Mouse (Mus musculus) macrophage (primary cell): ENCODE results near the gene Asah2. TPM values are rescaled to one million over a fixed set of nuclear protein-coding genes. Genes with fewer than 3 reads are reported as not detected.
"Not testable (repeated sequence)": the region's sequence is repeated elsewhere in the genome, so short reads cannot be mapped to it uniquely, and the experiment has no call there.

Experiments
- H3K27ac ChIP-seq: fragments of 350-480 bp; formaldehyde crosslinking; 2 replicates; pipeline ENCODE4 v1.9.0; 2021
- H3K36me3 ChIP-seq: fragments of 350-480 bp; formaldehyde crosslinking; 2 replicates; pipeline ENCODE4 v1.9.0; 2021; ENCODE audit errors: inconsistent target
- H3K4me3 ChIP-seq: fragments of 350-480 bp; formaldehyde crosslinking; 2 replicates; pipeline ENCODE4 v1.9.0; 2021; ENCODE audit errors: inconsistent target
- H3K79me2 ChIP-seq: fragments of 350-480 bp; formaldehyde crosslinking; 2 replicates; pipeline ENCODE4 v1.9.0; 2021; ENCODE audit errors: inconsistent target
- WGBS: methylation state at CpG from one replicate; pipeline ENCODE4 v1.1.7; 2026; ENCODE audit warnings: inconsistent platforms; ENCODE audit not compliant: missing documents; 5-methylcytosine and 5-hydroxymethylcytosine counted together
- polyA plus RNA-seq: library from polyadenylated mRNA; stranded (reverse); fragments of 250-400 nt; gene quantifications from 3 replicates; pipeline ENCODE4 v1.2.4, GENCODE M21; 2018; ENCODE audit warnings: inconsistent platforms

The Asah2 gene
- polyA plus RNA-seq, 1 experiment from 2014 or later, result 17.0 TPM

DNA sequence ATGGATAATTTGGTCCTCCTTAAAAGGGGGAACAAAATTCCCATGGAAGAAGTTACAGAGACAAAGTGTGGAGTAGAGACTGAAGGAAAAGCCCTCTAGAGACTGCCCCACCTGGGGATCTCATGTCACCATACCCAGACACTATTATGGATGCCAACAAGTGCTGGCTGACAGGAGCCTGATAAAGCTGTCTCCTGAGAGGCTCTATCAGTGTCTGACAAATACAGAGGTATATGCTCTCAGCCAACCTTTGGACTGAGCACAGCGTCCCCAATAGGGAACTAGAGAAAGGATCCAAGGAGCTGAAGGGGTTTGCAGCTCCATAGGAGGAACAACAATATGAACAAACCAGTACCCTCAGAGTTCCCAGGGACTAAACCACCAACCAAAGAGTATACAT is 23.2 kb downstream of the Asah2 start:
- H3K79me2 ChIP-seq, H3K36me3 ChIP-seq, H3K27ac ChIP-seq, H3K4me3 ChIP-seq: not testable (repeated sequence)
- WGBS, result 93% methylated on average over 1 of the region's 1 CpGs

DNA sequence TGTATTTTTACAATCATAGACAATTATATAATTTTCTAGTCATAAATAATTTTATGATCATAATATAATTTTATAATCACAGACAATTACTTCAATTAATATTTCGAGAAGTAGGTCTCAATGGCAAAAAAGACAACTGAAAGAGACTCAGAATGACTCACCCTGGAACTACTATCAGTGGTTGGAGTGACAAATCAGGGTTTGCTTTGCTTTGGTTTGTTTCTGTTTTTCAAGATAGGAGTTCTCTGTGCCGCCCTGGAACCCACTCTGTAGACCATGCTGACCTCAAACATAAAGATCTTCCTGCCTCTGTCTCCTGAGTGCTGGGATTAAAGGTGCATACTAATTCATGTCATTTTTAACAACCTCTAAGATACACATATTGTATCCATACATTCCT is 37.7 kb downstream of the Asah2 start:
- H3K79me2 ChIP-seq, result no peaks in the 10 kb centered on the region
- no peaks in the 10 kb centered on the region for H3K36me3 ChIP-seq
- WGBS, result 81% methylated on average over 2 of the region's 2 CpGs
- H3K4me3 ChIP-seq, result no peak overlapping the region
- H3K27ac ChIP-seq, result no peak overlapping the region

DNA sequence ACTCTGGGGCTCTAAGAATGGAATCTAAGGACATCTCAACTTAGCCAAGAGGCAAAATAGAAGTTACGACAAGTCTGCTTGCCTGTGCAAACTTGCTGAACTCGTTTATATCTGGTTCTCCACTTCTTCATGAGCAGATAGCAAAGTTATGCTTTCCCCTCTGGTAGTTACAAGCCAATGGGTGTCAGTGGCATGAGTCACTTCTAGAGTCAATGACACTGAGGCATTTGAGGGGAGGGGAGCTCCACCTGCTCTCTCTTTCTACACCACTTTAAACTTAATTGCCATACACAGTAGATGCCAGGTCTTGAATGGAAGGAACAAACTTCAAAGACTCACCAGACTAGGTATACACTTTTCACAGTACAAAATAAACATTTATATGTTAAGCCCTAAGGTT is 38.4 kb downstream of the Asah2 start:
- Histone ChIP-seq H3K27ac (no peak overlapping the region), H3K79me2 (no peaks in the 10 kb centered on the region), H3K36me3 (no peaks in the 10 kb centered on the region), H3K4me3 (no peak overlapping the region)
- 87% methylated on average over 2 of the region's 2 CpGs for WGBS

DNA sequence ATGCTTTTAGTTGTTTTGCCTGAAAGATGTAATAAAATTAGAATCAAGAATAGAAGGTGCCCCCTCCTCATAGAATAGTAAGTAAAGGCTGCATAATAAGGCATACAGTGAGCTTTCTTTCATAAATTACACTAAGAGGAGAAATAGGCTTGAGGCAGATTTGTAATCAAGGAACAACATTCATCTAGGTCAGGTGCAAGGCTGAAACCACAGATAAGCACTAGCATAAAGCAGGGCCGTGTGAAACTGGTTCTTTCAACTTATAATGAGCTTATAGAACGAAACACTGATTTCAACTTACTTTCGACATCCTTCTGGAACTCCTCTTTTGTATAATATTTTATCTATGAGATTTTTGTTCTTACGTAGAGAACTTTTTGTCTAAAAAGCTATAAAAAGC is 40.3 kb downstream of the Asah2 start:
- WGBS, result 95% methylated on average over 4 of the region's 4 CpGs
- H3K4me3 ChIP-seq, result no peak overlapping the region

DNA sequence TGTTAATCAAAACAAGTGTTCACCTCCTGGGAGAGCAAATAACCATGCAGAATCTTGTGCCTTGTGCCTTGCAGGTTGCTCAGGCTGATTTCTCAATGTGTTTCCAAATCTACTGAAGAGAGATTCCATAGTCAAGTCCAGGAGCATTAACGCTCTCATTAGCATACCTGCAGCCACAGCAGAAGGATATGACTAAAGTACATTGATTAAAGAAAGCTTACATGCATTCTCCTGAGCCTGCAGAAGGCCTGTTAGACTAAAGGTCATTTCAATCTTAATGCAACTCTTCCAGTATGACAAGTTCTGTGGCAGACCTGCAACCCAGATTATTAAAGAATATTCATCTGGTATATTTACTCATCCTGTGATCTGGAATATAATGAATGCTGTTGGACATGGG is 46.7 kb downstream of the Asah2 start:
- Histone ChIP-seq H3K27ac (no peak overlapping the region), H3K79me2 (no peaks in the 10 kb centered on the region), H3K36me3 (peaks cover 9% of the 10 kb centered on the region; the same call in 1 of the 2 replicates), H3K4me3 (no peak overlapping the region)
- 100% methylated on average over 1 of the region's 1 CpGs for WGBS

More for the DNA sequence above, 40.3 kb downstream of the Asah2 start:
- Histone ChIP-seq H3K27ac (no peak overlapping the region), H3K36me3 (no peaks in the 10 kb centered on the region), H3K79me2 (no peaks in the 10 kb centered on the region)

DNA sequence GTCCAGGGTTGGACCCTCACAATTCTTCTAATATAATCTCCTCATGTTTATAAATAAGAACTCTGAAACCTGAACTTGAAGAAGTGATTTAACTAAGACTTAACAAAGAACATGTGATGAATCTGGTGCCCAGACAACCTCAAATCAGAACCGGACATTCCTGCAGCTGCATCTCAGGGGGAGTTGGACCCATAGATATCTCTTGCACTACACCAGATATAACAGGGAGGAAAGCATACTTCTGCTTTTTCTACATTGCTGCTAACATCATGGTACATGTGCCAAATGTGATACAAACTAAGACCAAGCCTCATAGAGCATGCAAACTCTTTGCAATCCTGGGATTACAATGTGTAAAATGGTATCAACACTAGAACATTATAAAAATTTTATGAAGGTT is 51.8 kb downstream of the Asah2 start:
- Histone ChIP-seq H3K79me2 (no peaks in the 10 kb centered on the region), H3K4me3 (no peak overlapping the region), H3K27ac (no peak overlapping the region), H3K36me3 (peaks cover 20% of the 10 kb centered on the region; the same call in 1 of the 2 replicates)
- WGBS, result 73% methylated on average over 1 of the region's 1 CpGs

DNA sequence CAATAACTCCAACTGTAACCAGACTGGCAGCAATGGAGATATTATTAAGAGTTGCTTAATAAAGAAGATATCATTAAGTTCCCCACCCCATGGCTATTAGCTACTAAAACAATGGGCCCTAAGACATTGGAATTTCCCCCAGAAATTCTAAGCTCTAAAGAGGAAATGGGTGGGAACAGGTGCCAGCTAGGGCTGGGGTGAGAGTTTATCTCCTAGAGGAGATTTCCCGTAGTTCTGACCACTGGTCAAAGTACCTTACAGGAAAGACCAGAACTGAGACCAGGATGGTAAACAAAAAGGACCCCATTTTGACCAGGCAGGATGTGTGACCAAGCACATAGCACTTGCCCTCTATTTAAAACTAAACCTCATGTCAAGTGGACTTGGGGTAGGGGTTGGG is 52.3 kb downstream of the Asah2 start:
- WGBS, result 100% methylated on average over 1 of the region's 1 CpGs
- Histone ChIP-seq H3K79me2 (no peaks in the 10 kb centered on the region), H3K36me3 (peaks cover 20% of the 10 kb centered on the region; the same call in 1 of the 2 replicates), H3K4me3 (no peak overlapping the region), H3K27ac (no peak overlapping the region)

DNA sequence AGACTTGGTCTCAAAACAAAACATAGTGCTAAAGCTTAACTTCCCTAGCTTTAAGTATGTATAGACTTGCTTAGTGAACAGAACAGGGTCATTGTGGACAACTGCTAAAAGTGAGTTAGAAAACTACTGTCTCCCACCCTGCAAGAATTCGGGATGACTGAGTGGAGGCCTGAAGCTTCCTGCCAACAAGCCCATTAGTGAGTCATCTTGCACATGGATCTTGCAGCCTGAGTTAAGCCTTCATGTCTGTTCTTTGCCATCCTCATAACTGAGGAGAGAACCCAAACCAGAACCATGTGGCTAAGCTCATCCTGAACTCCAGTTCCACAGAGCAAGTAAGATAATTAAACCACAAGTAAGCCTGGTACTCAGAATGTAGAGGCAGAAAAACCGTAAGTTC is 56.8 kb downstream of the Asah2 start:
- 95% methylated on average over 2 of the region's 2 CpGs for WGBS
- H3K4me3 ChIP-seq, result no peak overlapping the region
- peaks cover 11% of the 10 kb centered on the region; the same call in 1 of the 2 replicates for H3K36me3 ChIP-seq
- H3K27ac ChIP-seq, result no peak overlapping the region
- H3K79me2 ChIP-seq, result no peaks in the 10 kb centered on the region

DNA sequence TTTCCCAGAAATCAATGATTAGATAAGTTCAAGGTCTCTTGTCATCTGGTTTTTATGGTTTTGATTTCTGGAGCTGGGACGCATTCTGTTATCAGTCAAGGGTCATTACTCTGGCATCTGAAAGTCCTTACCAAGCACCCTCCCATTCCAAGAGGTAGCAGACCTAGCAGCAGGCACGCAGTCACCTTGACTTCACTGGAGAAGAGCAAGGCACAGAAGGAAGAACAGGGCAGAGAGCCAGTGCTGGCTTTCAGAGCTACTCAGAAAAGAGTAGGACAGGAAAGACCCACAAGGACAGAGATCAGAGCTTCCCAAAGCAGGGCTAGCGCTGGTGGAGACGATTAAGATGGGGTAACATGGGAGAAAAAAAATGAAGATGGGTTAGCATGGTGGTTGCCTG is 75.1 kb downstream of the Asah2 start:
- H3K36me3 ChIP-seq, result no peaks in the 10 kb centered on the region
- no peak overlapping the region for H3K4me3 ChIP-seq
- 97% methylated on average over 4 of the region's 4 CpGs for WGBS
- H3K27ac ChIP-seq, result no peak overlapping the region
- H3K79me2 ChIP-seq, result no peaks in the 10 kb centered on the region

DNA sequence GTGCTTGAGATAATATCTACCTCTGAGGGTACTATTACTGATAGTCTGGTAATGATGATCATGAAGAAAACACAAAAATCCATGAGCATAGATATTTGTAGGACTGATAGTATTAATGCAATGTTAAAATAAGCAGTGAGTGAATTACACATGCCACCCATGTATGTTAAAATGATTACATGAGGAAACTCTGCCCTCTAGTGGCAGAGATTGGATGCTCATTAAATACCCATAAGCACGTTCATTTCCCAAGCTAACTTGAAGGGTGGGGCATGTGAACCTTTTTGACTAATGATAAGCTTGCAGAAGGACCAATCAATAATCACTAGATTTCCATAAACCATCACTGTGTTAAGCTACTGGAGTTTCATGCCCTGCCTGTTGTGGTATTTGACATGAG is 77.6 kb downstream of the Asah2 start:
- H3K4me3 ChIP-seq, result no peak overlapping the region
- no peaks in the 10 kb centered on the region for H3K36me3 ChIP-seq
- H3K27ac ChIP-seq, result no peak overlapping the region
- no peaks in the 10 kb centered on the region for H3K79me2 ChIP-seq
- WGBS, result 14% methylated on average over 1 of the region's 1 CpGs

DNA sequence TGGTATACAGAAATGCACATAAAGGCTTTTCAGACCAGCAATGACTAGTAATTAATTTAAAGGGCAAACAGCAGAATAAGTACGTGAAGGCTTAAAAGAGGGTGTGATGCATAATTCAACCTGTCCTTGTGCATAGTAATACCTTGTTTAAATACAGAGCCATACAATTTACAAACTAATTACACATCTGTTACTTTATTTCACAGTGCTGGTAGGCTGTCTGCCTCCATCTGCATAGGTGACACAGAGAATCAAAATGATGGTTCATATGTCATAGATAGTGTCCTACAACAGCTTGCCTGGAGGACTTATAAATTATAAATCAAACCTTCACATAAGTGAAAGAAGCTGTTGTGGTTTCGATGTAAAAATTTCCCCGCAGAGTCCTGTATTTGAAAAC is 82.6 kb downstream of the Asah2 start:
- H3K4me3 ChIP-seq, result no peak overlapping the region
- no peak overlapping the region for H3K27ac ChIP-seq
- no peaks in the 10 kb centered on the region for H3K79me2 ChIP-seq
- H3K36me3 ChIP-seq, result peaks cover 14% of the 10 kb centered on the region
- 96% methylated on average over 3 of the region's 3 CpGs for WGBS

DNA sequence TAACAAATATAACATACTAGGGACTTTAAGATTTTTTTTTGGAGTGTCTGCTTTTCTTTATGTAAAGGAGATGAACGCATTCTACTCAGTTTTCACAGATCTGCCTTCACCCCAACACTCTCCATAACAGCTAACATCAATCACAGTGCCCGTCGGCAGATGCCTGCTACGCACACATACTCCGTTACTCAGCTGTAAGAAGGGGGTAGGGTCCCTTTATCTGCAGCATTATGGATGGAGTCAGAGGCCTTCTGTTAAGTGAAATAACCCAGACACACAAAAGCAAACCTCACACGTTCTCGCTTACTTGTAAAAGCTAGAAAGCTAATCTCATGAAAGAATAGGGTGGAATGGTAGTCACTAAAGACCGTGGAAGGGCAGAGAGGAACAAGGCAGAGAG is 88.3 kb downstream of the Asah2 start:
- H3K36me3 ChIP-seq, result peaks cover 14% of the 10 kb centered on the region
- H3K27ac ChIP-seq, result no peak overlapping the region
- H3K4me3 ChIP-seq, result no peak overlapping the region
- 100% methylated on average over 8 of the region's 8 CpGs for WGBS
- H3K79me2 ChIP-seq, result no peaks in the 10 kb centered on the region

DNA sequence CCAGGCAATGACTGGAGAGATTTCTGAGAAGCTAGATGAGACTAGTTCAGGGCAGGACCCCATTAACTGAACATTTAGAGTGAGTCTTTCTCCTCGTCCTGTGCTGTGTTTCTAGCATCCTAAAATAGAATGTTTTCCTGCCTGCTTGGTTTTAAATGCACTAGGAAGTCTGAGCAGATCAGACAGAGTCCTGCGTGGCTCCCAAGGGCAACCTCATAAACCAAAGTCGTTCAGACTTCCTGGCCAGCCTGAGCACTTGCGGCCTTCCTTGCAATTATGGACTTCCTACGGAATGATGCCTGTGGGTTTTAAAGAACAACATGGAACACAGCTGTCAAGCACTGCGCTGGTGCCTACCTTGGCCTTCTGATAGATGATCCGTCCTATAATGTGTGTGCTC is 89.4 kb downstream of the Asah2 start:
- no peak overlapping the region for H3K27ac ChIP-seq

DNA sequence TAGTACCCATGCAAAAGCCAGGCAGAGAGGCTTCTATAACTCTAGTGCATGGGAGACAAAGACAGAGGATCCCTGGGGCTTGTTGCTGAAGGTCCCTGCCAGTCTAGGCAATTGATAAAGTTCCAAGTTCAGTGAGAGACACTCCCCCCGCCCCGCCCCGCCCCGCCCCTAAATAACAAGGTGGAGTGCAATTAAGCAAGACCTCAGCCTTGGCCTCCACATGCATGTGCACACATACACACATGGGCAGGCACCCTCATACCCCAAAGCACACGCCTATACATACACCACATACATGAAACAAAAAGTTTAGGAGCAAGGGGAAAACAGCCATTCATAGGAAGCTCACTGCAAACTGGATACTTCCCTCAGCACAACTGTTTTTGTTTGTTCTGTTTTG is 90.0 kb downstream of the Asah2 start:
- no peak overlapping the region for H3K4me3 ChIP-seq
- no peak overlapping the region for H3K27ac ChIP-seq
- H3K36me3 ChIP-seq, result peaks cover 14% of the 10 kb centered on the region
- 95% methylated on average over 2 of the region's 5 CpGs for WGBS
- H3K79me2 ChIP-seq, result no peaks in the 10 kb centered on the region

More for the DNA sequence above, 89.4 kb downstream of the Asah2 start:
- no peak overlapping the region for H3K4me3 ChIP-seq
- 78% methylated on average over 7 of the region's 7 CpGs for WGBS
- peaks cover 14% of the 10 kb centered on the region for H3K36me3 ChIP-seq
- H3K79me2 ChIP-seq, result no peaks in the 10 kb centered on the region

DNA sequence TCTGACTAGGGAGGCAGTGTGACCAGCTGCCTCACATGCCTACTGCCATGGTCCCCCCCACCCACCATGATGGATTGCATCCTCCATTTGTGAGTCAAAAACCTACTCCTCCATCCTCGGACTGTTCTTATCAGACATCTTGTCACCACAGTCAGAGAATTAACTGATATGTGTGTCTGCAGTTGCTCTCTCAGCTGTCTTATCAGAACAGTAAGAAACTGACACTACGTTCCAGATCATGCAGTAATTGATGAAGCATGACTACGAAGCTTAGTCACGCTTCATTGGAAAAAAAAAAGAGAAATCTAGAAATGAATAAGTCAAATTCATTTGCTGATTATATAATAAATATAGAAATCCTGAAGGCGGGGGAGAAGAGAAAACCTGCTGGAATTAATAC is 105.4 kb downstream of the Asah2 start:
- Histone ChIP-seq H3K4me3 (no peak overlapping the region), H3K27ac (no peak overlapping the region), H3K36me3 (0 out of 2 replicates have a peak, but pooled peaks cover 5% of the 10 kb centered on the region), H3K79me2 (no peaks in the 10 kb centered on the region)
- 95% methylated on average over 4 of the region's 5 CpGs for WGBS

DNA sequence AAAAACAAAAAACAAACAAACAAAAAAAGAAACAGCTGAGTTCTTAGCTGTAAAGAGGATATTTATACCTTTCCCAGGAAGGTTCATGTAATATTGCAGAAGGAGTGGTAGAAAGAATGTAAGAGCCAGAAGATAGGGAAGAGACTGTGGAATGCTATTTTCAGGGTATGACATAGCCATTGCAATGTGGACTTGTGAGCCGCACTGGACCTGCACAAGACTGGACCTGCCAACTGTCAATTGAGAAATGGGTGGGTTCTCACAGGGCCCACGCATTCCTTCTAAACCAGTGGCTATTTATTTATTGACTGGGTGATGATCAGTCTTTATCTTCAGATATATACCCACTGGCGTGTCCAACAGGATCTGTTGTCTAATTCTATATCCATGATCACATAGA is 111.1 kb downstream of the Asah2 start:
- Histone ChIP-seq H3K36me3 (no peaks in the 10 kb centered on the region), H3K27ac (no peak overlapping the region), H3K4me3 (no peak overlapping the region), H3K79me2 (no peaks in the 10 kb centered on the region)
- WGBS, result 93% methylated on average over 3 of the region's 3 CpGs
